Mouse (Mus musculus) embryonic facial prominence, embryonic 10.5 days (tissue): ENCODE measurements at regions not wholly inside any gene's neighbourhood (a gene's known extent, or its start where the extent isn't known, plus 50 kb on each side); places are given as distances from the start of the nearest gene placed in this dataset.

ENCODE experiments used
- DNase-seq: peaks from one replicate; pipeline ENCODE4 v3.0.0-alpha.2; 2017; ENCODE audit warnings: low spot score
- H3K27ac ChIP-seq: fragments of 300-500 bp; sonication (generic); replicated peaks from 2 replicates; pipeline ENCODE4 v1.5.1; 2016; ENCODE audit warnings: mild to moderate bottlenecking
- H3K27me3 ChIP-seq: fragments of 300-500 bp; sonication (generic); replicated peaks from 2 replicates; pipeline ENCODE4 v1.6.1; 2016; ENCODE audit warnings: low read depth, mild to moderate bottlenecking; ENCODE audit not compliant: poor library complexity, severe bottlenecking
- H3K36me3 ChIP-seq: fragments of 300-500 bp; sonication (generic); replicated peaks from 2 replicates; pipeline ENCODE4 v1.6.1; 2016; ENCODE audit warnings: mild to moderate bottlenecking, moderate library complexity
- H3K4me1 ChIP-seq: fragments of 300-500 bp; sonication (generic); 2 replicates; pipeline ENCODE4 v1.6.1; 2016
- H3K4me3 ChIP-seq: fragments of 300-500 bp; sonication (generic); 2 replicates; pipeline ENCODE4 v1.5.1; 2016; ENCODE audit warnings: mild to moderate bottlenecking, moderate library complexity
- H3K9me3 ChIP-seq: fragments of 300-500 bp; sonication (generic); 2 replicates; pipeline ENCODE4 v1.6.1; 2016; ENCODE audit warnings: mild to moderate bottlenecking
- WGBS: fragments of 180-500 bp; shearing (Covaris S2); methylation state at CpG from one replicate; pipeline ENCODE4 v1.1.7; 2016; 5-methylcytosine and 5-hydroxymethylcytosine counted together

GRCm38 (mm10) chr11:56116553-56117232, 75.9 kb upstream of the Nmur2 start:
- Histone ChIP-seq H3K27ac (no peak overlapping the region), H3K9me3 (no peaks in the 10 kb centered on the region), H3K36me3 (no peaks in the 10 kb centered on the region), H3K27me3 (no peaks in the 10 kb centered on the region), H3K4me3 (no peak overlapping the region), H3K4me1 (no peaks in the 10 kb centered on the region)
- 47% methylated on average over 12 of the region's 12 CpGs for WGBS
- DNase-seq: peak; percentile 32

DNA sequence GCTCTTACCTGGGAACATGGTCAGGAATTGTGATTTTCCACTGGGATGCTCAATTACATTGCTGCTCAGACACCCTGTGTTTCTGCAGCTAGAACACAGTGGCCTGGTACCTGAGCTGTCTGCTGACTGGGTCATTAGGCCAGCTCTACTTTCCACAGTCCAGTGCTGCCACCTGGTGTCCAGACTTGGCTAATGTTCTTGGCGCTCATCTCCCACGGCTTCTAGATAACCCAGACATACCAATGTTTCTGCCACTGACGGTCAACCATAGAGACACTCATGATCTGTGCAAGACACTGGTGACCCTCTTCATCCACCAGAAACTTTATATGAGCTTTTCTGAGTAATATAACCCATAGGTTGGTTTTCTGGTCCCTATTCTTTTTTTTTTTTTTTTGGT, 67.1 kb upstream of the Nmur2 start:
- 21% methylated on average over 3 of the region's 3 CpGs for WGBS
- no peaks in the 10 kb centered on the region for H3K27me3 ChIP-seq
- no peaks in the 10 kb centered on the region for H3K4me1 ChIP-seq
- DNase-seq: peak; percentile 80
- H3K27ac ChIP-seq: no peak overlapping the region
- no peaks in the 10 kb centered on the region for H3K9me3 ChIP-seq
- H3K36me3 ChIP-seq: no peaks in the 10 kb centered on the region
- H3K4me3 ChIP-seq: no peak overlapping the region

DNA sequence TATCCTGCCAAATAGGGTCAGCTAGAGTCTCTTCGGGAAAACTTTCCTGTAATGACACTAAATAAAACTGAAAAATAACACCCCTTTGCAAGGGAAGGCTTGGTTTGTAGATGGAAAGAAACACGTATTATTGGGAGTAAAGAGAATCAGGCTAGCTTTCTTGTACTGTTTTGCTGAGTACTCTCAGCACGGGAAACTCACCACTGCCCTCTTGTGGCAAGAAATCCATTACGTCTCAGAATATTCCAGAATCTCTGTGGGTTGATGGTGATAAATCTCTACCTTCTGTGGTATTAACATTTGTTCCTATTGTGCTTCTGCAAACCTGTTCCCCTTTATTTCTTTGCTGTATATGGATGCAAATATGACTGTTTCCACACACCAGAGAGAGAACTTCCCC, 64.8 kb upstream of the Nmur2 start:
- H3K27me3 ChIP-seq: no peaks in the 10 kb centered on the region
- peak; percentile 30 for DNase-seq
- no peak overlapping the region for H3K4me3 ChIP-seq
- H3K36me3 ChIP-seq: no peaks in the 10 kb centered on the region
- WGBS: 41% methylated on average over 4 of the region's 4 CpGs
- H3K4me1 ChIP-seq: no peaks in the 10 kb centered on the region
- no peaks in the 10 kb centered on the region for H3K9me3 ChIP-seq
- no peak overlapping the region for H3K27ac ChIP-seq

DNA sequence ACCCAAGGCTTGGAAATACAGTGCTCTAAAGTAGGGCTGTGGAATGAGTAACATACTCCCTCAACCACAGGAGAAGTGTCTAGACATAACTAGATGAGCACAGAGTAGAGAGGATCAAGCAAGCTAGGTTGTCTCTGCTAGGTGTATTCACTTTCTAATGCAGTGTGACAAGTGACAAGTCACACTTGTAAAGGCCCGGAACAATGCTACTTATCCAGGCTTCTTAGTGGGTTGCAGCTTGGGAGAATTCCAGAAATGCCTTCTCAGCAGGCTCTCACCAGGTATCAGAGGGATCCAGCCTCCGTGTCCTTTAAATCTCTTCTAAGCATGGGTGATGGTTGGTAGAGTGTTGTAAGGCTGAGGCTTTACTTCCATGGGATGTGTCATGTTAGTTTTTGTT, 52.1 kb upstream of the Nmur2 start:
- no peaks in the 10 kb centered on the region for H3K4me1 ChIP-seq
- H3K36me3 ChIP-seq: no peaks in the 10 kb centered on the region
- WGBS: 40% methylated on average over 2 of the region's 2 CpGs
- DNase-seq: no peak
- H3K9me3 ChIP-seq: no peaks in the 10 kb centered on the region
- no peak overlapping the region for H3K27ac ChIP-seq
- no peak overlapping the region for H3K4me3 ChIP-seq
- no peaks in the 10 kb centered on the region for H3K27me3 ChIP-seq
